Mouse (Mus musculus) layer of hippocampus, postnatal 36 days (tissue): ENCODE results near the gene Tmem201. TPM values are rescaled to one million over a fixed set of nuclear protein-coding genes. Genes with fewer than 3 reads are reported as not detected.
"Not testable (repeated sequence)": the region's sequence is repeated elsewhere in the genome, so short reads cannot be mapped to it uniquely, and the experiment has no call there.

Experiments
- DNase-seq, 2 experiments: peaks; one replicate each; pipeline ENCODE4 v3.0.0; 2022
- total RNA-seq, 2 experiments: library from RNA; stranded (reverse); gene quantifications; 2 replicates each; pipeline ENCODE4 v1.2.3; 2021

Tmem201 gene
- 10 to 100 TPM; 64.9 to 67.5 TPM for total RNA-seq

DNA sequence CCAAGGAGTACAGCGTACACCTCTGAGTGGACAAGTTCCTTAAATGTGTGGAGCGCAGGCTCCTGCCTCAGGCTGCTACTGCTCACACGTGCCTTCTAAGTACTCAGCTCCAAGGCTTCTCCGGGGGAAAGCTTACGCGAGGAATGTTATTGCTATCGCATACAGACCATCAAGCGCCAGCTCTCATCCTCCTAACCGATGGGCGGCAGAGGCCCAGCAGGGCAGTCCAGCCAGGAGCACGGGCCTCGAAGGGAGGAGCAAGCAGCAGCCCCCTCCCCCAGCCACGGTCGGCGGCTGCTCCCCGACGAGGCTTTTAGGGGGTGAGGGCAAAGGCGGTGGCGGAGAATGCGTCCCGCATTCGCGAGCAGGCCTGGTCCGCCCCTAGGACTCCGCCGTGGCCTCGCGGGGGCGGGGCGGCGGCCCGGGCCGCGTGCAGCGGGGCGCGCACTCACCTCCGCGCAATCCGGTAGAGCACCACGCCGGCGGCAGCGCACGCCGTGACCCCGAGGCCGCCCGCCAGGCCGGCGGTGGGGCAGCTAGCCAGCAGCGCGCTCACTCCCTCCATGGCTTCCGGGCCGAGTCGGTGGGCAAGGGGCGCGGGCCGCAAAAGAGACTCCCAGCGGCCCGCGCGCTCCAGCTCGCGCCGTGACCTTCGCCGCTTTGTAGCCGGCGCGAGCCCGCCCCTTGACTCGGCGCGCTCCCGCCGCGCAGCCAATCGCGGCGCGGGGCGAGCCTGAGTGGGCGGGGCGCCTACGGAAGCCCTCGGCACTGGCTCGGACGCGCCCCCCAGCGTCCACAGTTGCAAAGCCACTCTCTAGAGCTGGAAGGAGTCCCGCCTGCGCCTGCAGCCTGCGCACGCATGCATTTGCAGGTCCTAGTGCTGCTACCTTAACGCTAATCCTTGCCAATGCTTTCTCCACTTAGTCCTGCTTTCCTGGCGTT is at the start of gene Tmem201:
Gene Tmem201, minus strand, starts transcription at position 662 of the 942 bp plus-strand sequence.
- peak; percentile 93 for DNase-seq

DNA sequence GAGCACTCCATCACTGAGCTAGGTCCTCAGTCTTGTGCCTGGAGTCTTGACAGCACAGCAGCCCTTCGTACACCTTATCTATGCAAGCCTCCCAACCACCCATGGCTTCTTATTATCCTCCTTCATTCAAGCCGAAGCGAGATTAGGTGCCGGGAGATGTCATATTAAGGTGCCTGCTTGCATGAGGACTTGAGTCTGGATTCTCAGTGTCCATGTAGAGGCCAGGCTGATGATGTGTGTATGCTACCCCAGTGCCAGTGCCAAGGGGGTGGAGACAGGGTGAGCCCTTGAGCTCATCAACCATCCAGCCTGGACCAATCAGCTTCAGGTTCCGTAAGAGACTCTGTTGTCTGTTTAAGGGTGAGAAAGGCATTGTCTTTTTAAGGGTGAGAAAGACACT is 47.1 kb upstream of the Tmem201 start:
- no peak for DNase-seq

DNA sequence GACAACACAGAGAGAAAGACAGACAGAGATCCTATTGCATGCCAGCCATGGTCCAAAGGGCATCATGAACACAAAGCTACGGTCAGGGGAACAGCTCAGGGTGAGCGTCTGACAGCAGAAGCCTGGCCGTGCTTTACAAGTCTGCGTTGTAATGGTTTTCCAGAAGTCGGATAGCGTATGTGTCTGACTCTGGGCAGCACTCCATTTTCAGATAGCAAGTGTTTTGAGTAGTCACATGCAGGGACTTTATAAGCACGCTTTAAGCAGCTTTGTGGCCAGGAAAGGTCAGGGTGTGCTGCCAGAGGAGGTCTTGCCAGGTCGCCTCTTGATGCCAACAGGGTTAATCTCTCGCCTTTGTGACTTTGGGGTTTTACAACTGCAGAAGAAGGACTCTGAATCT is 46.5 kb upstream of the Tmem201 start:
- DNase-seq: no peak

DNA sequence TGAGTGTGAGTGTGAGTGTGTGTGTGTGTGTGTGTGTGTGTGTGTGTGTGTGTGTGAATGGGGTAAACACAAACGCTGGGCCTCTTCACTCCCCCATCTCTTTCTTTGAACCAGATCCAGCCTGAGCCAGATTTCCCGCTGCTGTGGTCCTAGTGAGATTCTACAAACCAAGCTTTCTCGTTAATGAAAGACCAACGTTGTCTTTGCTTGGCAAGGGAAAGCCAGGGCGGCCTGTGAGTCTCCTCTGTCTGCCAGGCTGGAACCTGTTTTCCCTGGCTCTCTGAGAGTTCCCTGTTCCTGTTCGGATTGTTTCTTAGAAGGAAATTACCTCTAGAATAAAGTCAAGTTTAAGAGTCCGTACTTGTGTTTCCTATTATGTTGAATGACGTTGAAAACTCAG is 45.1 kb upstream of the Tmem201 start:
- no peak for DNase-seq

DNA sequence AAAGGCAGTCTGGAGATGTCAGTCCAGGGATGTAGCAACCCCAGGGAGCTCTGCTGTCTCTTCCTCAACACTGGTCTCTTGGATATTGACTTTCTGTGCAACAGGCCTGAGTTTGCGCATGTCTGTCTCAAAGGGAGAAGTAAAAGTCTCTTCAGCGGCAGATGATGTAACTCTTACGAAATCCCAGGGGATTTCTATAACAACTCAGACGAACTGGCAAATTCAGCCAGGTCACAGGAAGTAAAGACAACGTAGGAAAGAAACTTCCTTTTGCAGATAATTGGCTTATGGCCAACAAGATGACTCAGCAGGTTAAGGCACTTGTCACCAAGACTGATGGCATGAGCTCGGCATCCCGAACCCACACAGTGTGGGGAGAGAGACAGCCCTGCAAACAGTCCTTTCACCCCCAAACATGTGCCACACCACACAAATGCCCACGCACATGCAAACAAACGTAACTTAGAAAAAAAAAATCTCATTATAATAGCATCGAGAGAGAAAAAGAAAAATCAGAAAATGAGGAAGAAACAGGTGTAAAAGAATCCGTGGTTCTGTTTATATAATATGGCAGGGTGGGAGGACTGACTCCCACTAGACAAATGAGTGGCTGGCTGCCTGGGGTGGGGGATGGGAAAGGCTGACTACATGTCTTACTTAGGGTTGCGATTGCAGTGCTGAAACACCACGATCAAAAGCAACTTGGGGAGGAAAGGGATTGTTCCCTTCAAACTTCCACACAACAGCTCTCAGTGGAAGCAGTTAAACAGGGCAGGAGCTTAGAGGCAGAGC is 42.9 kb upstream of the Tmem201 start:
- no peak for DNase-seq

DNA sequence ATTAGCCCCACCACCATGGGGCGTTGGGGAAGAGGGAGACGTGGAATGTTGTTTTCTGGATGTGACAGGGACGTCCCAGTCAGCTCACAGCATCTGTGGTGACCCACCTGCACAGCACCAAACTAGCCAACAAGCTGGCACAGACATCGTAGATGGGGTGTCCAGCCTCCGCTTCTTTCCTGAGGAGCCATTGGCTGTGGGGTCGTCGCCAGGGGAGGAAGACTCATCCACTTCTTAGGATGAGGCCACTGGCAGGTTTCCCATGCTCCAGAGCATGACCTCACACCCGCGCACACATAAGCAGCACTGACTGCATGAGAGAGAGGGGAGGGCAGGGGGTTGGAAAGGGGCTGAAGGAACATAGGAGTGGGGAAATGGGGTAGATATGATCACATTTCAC is 42.1 kb upstream of the Tmem201 start:
- DNase-seq: no peak

DNA sequence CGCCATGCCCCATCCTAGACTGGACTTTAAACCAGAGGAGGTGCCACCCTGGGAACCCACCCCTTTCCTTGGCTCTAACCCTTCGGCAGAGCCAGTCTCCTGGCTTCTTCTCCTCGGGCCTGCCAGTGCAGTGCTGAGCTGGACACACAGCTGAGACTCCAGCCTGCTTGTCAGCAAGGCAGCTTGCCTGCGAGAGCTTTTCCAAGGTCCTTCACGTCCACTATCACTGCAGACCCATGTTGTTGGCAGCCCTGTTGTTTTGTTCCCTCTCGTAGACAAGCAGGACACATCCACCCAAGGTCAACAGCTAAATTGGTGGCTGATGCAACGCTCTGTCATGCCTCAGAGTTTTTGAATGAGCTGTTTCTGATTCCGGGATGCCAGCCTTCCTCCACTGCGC is 39.3 kb upstream of the Tmem201 start:
- DNase-seq: no peak

DNA sequence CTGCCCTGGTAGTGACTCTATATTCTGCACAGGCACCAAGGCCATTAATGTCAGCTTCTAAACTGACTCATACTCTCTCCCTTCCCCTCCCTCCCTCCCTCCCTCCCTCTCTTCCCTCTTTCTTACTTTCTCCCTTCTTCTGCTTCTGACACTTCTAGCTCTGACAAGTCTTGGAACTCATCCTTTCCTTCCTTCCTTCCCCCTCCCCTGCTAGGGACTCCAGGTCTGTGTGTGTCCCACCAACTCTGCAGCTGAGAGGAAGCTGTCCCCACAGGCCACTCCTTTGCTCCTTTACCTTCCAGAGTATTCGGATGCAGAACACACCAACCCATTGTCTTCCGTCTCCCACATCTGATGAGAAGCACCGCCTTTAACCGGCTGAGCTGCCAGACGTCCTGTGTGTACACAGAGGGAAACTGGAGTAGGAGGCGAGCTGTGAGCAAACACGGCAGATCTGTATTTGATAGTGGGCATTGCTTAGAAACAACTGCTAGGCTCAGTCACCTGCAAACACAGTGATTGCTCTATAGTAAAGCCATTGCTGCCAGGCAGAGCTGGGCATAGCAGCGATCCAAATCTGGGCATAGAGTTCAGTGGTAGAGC is 38.0 kb upstream of the Tmem201 start:
- no peak for DNase-seq

DNA sequence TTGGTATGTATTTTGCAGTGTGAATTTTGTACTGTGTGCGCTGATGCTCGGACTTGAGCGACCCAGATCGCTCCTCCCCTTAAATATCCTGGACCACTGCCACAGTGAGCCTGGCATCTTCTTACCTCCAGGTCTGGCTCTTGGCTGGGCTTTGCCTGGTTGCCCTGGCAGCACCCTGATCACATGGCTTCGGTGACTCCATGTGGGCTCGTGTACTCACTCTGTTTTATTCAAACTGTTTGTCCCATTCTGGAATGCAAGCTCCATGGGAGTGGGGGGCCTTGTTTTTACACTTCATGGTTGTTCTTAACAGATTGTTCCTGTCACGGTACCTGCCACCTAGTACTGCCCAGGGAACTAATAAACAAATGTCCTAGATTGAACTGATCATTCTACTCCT is 37.5 kb upstream of the Tmem201 start:
- no peak for DNase-seq

DNA sequence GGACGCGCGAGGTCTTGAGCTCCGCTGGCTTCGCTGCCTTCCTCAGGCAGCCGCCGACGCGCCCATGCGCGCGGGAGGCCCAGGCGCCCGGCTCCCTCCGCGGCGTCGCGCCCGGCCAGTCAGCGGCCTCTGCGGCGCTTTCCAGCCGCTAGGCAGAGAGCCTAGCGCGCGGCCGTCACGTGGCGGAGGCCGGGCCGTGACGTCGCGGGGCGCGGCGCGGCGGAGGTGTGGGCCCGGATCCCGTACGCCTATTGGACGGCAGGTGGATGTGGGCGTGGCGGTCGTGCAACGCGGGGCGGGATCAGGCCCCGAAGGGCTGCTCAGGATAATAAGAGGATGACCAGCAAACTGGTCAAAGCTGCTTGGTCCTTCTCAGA is 36.2 kb upstream of the Tmem201 start, which contains the start of gene Slc25a33:
Gene Slc25a33, minus strand, starts transcription at position 184 of the 377 bp plus-strand sequence.
- DNase-seq: peak; percentile 96 to 98

DNA sequence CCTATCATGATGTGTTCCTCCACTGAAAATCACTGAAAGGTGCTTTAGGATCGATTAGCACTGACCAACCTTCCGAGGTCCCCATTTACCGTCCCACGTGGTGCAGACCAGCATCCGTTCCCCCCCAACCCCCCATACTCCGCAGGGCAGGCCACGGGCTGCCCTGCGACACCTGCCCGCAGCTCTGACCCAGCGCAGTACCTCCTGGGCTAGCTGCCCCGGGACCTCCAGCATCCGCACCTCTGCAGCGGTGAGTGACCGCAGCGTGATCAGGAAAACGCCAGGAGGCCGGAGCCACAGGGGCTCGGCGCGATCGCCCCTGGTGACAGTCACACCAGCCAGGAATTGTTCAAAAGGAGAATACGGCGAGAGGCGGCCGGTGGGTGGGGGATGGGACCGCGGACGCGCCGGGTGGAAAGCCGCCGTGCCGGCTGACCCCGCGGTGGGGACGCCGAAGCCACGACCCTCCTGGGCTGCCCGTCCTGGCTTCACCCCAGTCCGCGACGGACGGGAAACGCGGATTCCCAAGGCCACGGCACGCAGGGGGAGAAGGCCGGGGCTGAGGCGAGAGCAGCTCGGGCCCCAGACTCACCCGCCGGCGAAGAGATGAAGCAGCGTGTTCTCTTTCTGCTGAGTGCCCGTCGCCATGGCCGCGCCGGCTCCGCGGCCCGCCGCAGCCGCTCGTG is 35.7 kb upstream of the Tmem201 start:
- DNase-seq: no peak

DNA sequence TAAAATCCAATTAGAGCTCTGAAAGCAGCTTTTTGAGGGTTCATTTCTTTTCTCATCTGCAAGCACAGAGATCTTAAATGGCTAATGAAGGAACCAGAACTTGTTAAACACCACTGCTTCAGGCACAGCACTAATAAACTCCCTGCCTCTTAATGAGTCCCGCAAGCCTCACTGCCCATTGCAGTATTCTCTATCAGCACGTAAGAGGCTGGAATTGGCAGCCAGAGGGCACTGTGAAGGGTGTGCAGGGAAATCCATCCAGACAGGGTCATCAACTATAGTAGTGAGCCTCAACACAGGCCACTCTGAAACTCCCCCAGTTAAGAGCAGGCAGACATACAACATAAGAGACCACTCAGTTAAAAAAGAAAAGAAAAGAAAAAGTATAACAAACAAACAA is 34.5 kb upstream of the Tmem201 start:
- no peak for DNase-seq

DNA sequence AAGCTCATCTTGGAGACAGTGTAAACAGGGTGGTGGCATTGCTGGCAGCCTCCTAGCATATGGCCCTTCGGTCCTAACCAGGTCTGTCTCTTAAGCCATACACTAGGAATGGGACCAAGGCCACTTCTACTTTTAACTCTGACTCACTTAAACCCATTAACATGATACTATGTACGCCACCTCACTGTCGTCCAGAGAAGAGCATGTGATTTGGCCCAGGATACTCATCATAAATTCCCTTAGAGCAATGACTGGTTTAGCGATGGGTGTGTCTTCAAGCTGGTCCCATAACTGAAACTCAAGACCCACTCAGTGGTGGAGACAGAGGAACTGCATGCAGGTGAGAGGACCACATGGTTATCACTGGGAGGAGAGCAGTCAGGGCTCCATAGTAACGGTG is 27.4 kb upstream of the Tmem201 start:
- no peak for DNase-seq

DNA sequence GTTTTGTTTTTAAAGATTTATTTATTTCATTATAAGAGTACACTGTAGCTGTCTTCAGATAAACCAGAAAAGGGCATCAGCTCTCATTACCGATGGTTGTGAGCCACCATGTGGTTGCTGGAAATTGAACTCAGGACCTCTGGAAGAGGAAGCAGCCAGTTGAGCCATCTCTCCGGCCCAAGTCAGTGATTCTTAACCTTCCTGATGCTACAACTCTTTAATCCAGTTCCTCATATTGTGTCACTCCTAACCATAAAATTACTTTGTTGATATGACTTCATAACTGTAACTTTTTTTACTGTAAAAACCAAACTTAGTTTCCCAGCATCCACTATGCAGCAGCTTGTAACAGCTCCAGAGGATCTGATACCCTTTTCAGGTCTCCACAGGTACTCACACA is 25.5 kb upstream of the Tmem201 start:
- DNase-seq: no peak

DNA sequence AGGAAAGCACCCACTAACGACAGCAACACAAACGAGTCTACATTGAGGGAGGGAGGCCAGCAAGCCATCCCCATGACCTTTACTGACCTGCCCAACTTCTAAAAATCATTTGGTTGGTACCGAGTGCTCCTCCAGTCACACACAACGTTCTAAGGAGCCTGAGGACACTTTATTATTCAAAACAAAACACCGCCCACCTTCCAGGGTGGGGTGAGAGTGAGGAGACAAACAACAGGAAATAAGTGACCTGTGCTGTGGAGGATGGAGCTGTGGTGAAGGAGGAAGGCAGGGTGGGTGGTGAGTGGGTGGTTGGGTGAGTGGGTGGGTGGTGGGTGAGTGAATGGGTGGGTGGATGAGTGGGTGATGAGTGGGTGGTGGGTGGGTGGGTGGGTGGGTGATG is 21.7 kb upstream of the Tmem201 start:
- DNase-seq: no peak

DNA sequence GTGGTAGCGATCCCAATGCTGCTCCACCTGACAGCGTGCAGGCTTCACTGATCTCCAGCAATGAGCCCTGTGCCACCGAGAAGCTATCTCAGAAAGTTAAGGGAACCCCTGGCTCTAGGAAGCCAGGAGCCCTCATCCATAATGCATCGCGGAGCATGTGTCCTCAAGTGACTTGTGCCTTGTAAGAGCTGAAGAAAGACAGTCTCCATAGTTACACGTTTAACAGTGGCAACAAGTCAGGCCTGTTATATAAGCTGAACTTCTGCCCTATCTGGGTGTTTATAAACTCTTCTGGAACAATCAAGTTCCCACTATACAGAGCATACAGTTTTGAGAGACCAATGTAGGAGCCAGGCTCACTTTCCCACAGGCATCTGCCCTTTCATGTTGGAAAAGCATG is 20.6 kb upstream of the Tmem201 start:
- no peak for DNase-seq

DNA sequence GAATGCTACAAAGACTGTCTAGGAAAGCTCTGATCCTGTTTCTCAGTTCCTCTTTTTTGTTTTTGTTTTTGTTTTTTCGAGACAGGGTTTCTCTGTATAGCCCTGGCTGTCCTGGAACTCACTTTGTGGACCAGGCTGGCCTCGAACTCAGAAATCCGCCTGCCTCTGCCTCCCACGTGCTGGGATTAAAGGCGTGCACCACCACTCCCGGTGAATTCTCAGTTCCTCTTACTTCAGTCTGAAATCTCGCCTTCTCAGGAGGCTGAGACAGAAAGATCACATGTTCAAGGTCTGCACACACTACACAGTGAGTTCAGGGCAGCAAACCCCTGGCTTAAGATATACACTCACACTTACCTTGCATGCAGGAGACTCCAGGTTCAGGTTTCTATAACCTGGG is 18.7 kb upstream of the Tmem201 start:
- not testable (repeated sequence) for DNase-seq

DNA sequence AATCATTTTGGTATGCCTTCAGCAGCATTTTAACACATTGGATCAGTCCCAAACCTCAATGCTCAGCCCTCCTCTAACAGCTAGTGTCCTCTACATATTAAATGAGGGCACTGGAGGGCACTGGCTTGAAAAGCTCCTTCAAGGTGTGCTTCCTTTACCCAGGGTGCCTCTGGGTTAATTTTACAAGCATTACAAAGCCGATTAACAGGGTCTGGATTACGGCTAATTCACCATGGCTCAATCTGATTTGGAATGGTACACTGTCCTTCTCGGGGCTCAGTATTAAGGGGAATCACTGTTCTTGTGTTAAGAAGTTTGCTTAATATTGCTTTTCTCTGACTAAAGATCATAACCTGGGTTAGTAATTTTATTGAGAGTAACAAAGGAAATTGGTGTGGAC is 15.0 kb upstream of the Tmem201 start:
- DNase-seq: no peak

DNA sequence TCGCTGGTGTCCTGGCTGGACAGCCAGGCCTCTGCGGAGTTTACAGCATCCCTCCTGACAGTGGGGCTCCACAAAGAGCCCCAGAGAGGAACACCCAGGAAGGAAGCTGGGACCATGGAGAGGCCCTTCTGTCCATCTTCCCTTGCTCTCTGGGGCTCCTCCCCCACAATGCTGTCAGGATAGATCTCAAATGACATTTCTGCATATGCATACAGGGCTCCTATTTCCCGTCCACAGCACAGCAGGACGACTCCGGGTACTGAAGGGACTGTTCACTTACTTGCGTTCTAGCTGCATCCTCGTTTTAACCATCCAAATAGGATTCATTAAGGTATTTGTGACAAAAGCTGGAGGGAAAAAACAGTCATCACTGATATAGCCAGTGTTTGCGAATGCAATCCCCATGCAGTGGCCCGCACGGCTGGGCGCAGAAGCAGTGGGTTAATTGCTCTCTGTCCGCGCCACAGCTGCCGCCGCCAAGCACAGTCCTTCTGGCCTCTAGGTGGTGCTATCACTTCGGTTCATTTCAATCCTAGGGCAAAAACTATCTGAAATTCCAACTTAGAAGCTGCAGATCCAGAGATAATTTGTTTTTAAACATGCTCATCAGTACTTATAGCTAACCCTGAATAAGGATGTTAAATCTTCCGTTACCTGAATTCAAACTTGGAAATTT is 14.4 kb upstream of the Tmem201 start:
- DNase-seq: peak in 1 of 2 experiments; percentile 44

DNA sequence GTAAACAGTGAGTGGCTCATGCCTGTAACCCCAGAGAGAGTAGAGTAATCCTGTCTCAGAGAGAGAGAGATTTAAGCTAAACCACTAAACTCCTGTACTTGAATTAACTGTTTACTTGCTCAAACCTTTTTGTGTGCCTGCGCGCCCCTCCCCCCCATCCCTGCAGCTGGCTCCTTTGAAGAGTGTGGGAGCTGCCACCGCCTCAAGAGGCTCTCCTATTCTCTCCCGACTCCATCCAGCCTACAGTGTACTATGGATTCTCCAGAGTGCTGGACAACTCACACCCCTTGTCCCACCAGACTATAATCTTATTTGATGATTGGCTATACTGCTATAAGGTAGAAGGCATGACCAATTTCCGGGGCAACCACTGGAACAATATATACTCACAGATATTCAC is 12.8 kb upstream of the Tmem201 start:
- DNase-seq: no peak

DNA sequence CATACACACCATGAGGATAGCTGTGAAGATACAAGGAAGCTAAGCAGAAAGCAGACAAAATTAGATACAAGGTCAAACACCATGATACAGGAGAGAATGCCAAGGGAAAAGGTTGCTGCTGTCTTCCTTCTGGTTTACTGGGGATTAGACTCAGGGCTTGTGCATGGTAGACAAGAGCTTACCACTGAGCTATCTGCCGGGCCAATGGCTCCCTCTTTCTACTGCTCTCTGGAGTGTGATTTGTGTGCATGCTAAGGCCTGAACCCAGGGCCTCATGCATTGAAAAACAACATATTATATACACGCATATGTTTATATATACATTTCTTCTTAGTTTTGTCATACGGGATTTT is 11.8 kb upstream of the Tmem201 start:
- DNase-seq: not testable (repeated sequence)
